Mouse (Mus musculus): ENCODE results near the gene Qtrt1. TPM values are rescaled to one million over a fixed set of nuclear protein-coding genes. Genes with fewer than 3 reads are reported as not detected.
A peak's percentile ranks its signal among the peaks of the same experiment; 100 is the strongest.

The Qtrt1 gene
- polyA plus RNA-seq, 1 experiment, result 38.7 TPM

GRCm38 (mm10) chr9:21372508-21372907, 39.1 kb upstream of the Qtrt1 start:
- TF ChIP-seq POLR2A (IDR thresholded peaks at IDR 0.05; ENCODE audit: low read depth, low read length), result no peak
- TF ChIP-seq CTCF (IDR thresholded peaks at IDR 0.05; ENCODE audit: extremely low read depth, insufficient read depth, insufficient read length, insufficient replicate concordance), result no peak
- Histone ChIP-seq H3K27ac (ENCODE audit: insufficient read depth, low read length) (no peak overlapping the region), H3K36me3 (ENCODE audit: control insufficient read depth, insufficient read depth, low read length) (no peaks in the 10 kb centered on the region), H3K4me1 (ENCODE audit: control insufficient read depth, insufficient read depth, insufficient read length) (0 out of 2 replicates have a peak, but pooled peaks cover 2% of the 10 kb centered on the region), H3K27me3 (ENCODE audit: control insufficient read depth, insufficient read depth, low read length) (no peaks in the 10 kb centered on the region), H3K4me3 (ENCODE audit: extremely low read depth, insufficient read depth, insufficient read length) (no peak overlapping the region)
- DNase-seq (ENCODE audit: low read depth in 1 of 2, low spot score in 2 of 2), result no peak
- 9% methylated on average over 1 of the region's 1 CpGs for WGBS

- 41% methylated on average over 3 of the region's 3 CpGs for WGBS
- Histone ChIP-seq H3K27ac (ENCODE audit: insufficient read depth, low read length) (no peak overlapping the region), H3K4me1 (ENCODE audit: control insufficient read depth, insufficient read depth, insufficient read length) (0 out of 2 replicates have a peak, but pooled peaks cover 2% of the 10 kb centered on the region), H3K36me3 (ENCODE audit: control insufficient read depth, insufficient read depth, low read length) (peaks cover 2% of the 10 kb centered on the region; the same call in 1 of the 2 replicates), H3K4me3 (ENCODE audit: extremely low read depth, insufficient read depth, insufficient read length) (no peak overlapping the region), H3K27me3 (ENCODE audit: control insufficient read depth, insufficient read depth, low read length) (no peaks in the 10 kb centered on the region)
- peak in 1 of 2 experiments; percentile 22 for DNase-seq (ENCODE audit: low read depth in 1 of 2, low spot score in 2 of 2)
- no peak for TF ChIP-seq CTCF (IDR thresholded peaks at IDR 0.05; ENCODE audit: extremely low read depth, insufficient read depth, insufficient read length, insufficient replicate concordance)
- TF ChIP-seq POLR2A (IDR thresholded peaks at IDR 0.05; ENCODE audit: low read depth, low read length), result no peak
Measured at GRCm38 (mm10) chr9:21379195-21379594, 32.4 kb upstream of the Qtrt1 start.

- no peak for DNase-seq (ENCODE audit: low read depth in 1 of 2, low spot score in 2 of 2)
- Histone ChIP-seq H3K36me3 (ENCODE audit: control insufficient read depth, insufficient read depth, low read length) (peaks cover 2% of the 10 kb centered on the region; the same call in 1 of the 2 replicates), H3K27ac (ENCODE audit: insufficient read depth, low read length) (no peak overlapping the region), H3K4me3 (ENCODE audit: extremely low read depth, insufficient read depth, insufficient read length) (no peak overlapping the region), H3K27me3 (ENCODE audit: control insufficient read depth, insufficient read depth, low read length) (no peaks in the 10 kb centered on the region), H3K4me1 (ENCODE audit: control insufficient read depth, insufficient read depth, insufficient read length) (0 out of 2 replicates have a peak, but pooled peaks cover 2% of the 10 kb centered on the region)
- TF ChIP-seq CTCF (IDR thresholded peaks at IDR 0.05; ENCODE audit: extremely low read depth, insufficient read depth, insufficient read length, insufficient replicate concordance) (no peak), POLR2A (IDR thresholded peaks at IDR 0.05; ENCODE audit: low read depth, low read length) (no peak)
Measured at GRCm38 (mm10) chr9:21380868-21381267, 30.8 kb upstream of the Qtrt1 start.

- 0 out of 2 replicates have a peak, but pooled peaks cover 2% of the 10 kb centered on the region for H3K4me1 ChIP-seq (ENCODE audit: control insufficient read depth, insufficient read depth, insufficient read length)
Measured at GRCm38 (mm10) chr9:21383966-21384365, 27.7 kb upstream of the Qtrt1 start.

GRCm38 (mm10) chr9:21392646-21393175, 18.9 kb upstream of the Qtrt1 start:
- WGBS, result 94% methylated on average over 10 of the region's 10 CpGs
- no peak overlapping the region for H3K27ac ChIP-seq (ENCODE audit: insufficient read depth, low read length)
- H3K4me1 ChIP-seq (ENCODE audit: control insufficient read depth, insufficient read depth, insufficient read length), result no peaks in the 10 kb centered on the region
- TF ChIP-seq POLR2A (IDR thresholded peaks at IDR 0.05; ENCODE audit: low read depth, low read length) (no peak), CTCF (IDR thresholded peaks at IDR 0.05; ENCODE audit: extremely low read depth, insufficient read depth, insufficient read length, insufficient replicate concordance) (no peak)
- H3K4me3 ChIP-seq (ENCODE audit: extremely low read depth, insufficient read depth, insufficient read length), result no peak overlapping the region
- no peak for DNase-seq (ENCODE audit: low read depth in 1 of 2, low spot score in 2 of 2)
- H3K27me3 ChIP-seq (ENCODE audit: control insufficient read depth, insufficient read depth, low read length), result no peaks in the 10 kb centered on the region
- peaks cover 60% of the 10 kb centered on the region for H3K36me3 ChIP-seq (ENCODE audit: control insufficient read depth, insufficient read depth, low read length)

More at GRCm38 (mm10) chr9:21383966-21384365, 27.7 kb upstream of the Qtrt1 start:
- Histone ChIP-seq H3K27ac (ENCODE audit: insufficient read depth, low read length) (no peak overlapping the region), H3K36me3 (ENCODE audit: control insufficient read depth, insufficient read depth, low read length) (peaks cover 5% of the 10 kb centered on the region), H3K27me3 (ENCODE audit: control insufficient read depth, insufficient read depth, low read length) (no peaks in the 10 kb centered on the region), H3K4me3 (ENCODE audit: extremely low read depth, insufficient read depth, insufficient read length) (no peak overlapping the region)
- DNase-seq (ENCODE audit: low read depth in 1 of 2, low spot score in 2 of 2), result no peak
- no peak for TF ChIP-seq CTCF (IDR thresholded peaks at IDR 0.05; ENCODE audit: extremely low read depth, insufficient read depth, insufficient read length, insufficient replicate concordance)
- TF ChIP-seq POLR2A (IDR thresholded peaks at IDR 0.05; ENCODE audit: low read depth, low read length), result no peak

- Histone ChIP-seq H3K4me3 (ENCODE audit: extremely low read depth, insufficient read depth, insufficient read length) (no peak overlapping the region), H3K36me3 (ENCODE audit: control insufficient read depth, insufficient read depth, low read length) (peaks cover 72% of the 10 kb centered on the region), H3K27ac (ENCODE audit: insufficient read depth, low read length) (no peak overlapping the region), H3K4me1 (ENCODE audit: control insufficient read depth, insufficient read depth, insufficient read length) (no peaks in the 10 kb centered on the region), H3K27me3 (ENCODE audit: control insufficient read depth, insufficient read depth, low read length) (no peaks in the 10 kb centered on the region)
- no peak for TF ChIP-seq POLR2A (IDR thresholded peaks at IDR 0.05; ENCODE audit: low read depth, low read length)
- WGBS, result 85% methylated on average over 3 of the region's 3 CpGs
- no peak for DNase-seq (ENCODE audit: low read depth in 1 of 2, low spot score in 2 of 2)
Measured at GRCm38 (mm10) chr9:21395692-21396091, 15.9 kb upstream of the Qtrt1 start.

- TF ChIP-seq CTCF (IDR thresholded peaks at IDR 0.05; ENCODE audit: extremely low read depth, insufficient read depth, insufficient read length, insufficient replicate concordance) (no peak), POLR2A (IDR thresholded peaks at IDR 0.05; ENCODE audit: low read depth, low read length) (no peak)
- peaks cover 74% of the 10 kb centered on the region for H3K36me3 ChIP-seq (ENCODE audit: control insufficient read depth, insufficient read depth, low read length)
- no peak overlapping the region for H3K27ac ChIP-seq (ENCODE audit: insufficient read depth, low read length)
- H3K4me3 ChIP-seq (ENCODE audit: extremely low read depth, insufficient read depth, insufficient read length), result no peak overlapping the region
- no peaks in the 10 kb centered on the region for H3K27me3 ChIP-seq (ENCODE audit: control insufficient read depth, insufficient read depth, low read length)
- WGBS, result 94% methylated on average over 3 of the region's 3 CpGs
- no peaks in the 10 kb centered on the region for H3K4me1 ChIP-seq (ENCODE audit: control insufficient read depth, insufficient read depth, insufficient read length)
- no peak for DNase-seq (ENCODE audit: low read depth in 1 of 2, low spot score in 2 of 2)
Measured at GRCm38 (mm10) chr9:21397170-21397569, 14.5 kb upstream of the Qtrt1 start.
